Mouse (Mus musculus): ENCODE results near the gene Plk5.
"Not testable (repeated sequence)": the region's sequence is repeated elsewhere in the genome, so short reads cannot be mapped to it uniquely, and the experiment has no call there.

Plk5 gene

GRCm38 (mm10) chr10:80331636-80332524, 24.4 kb upstream of the Plk5 start:
- DNase-seq, result no peak

GRCm38 (mm10) chr10:80332525-80332989, 23.7 kb upstream of the Plk5 start:
- DNase-seq, result no peak

GRCm38 (mm10) chr10:80336263-80336662, 20.0 kb upstream of the Plk5 start:
- no peak for DNase-seq

GRCm38 (mm10) chr10:80339941-80340750, 16.1 kb upstream of the Plk5 start:
- peak; percentile 77 for DNase-seq

GRCm38 (mm10) chr10:80341026-80341425, 15.2 kb upstream of the Plk5 start:
- no peak for DNase-seq

- no peak for DNase-seq
Observed at GRCm38 (mm10) chr10:80341491-80342304, 14.6 kb upstream of the Plk5 start.

- DNase-seq, result no peak
Observed at GRCm38 (mm10) chr10:80342305-80342748, 13.9 kb upstream of the Plk5 start.

- no peak for DNase-seq
Observed at GRCm38 (mm10) chr10:80342749-80343424, 13.4 kb upstream of the Plk5 start.

GRCm38 (mm10) chr10:80343425-80343895, 12.8 kb upstream of the Plk5 start:
- no peak for DNase-seq

- DNase-seq, result no peak
Observed at GRCm38 (mm10) chr10:80344131-80344661, 12.1 kb upstream of the Plk5 start.

GRCm38 (mm10) chr10:80345122-80345521, 11.1 kb upstream of the Plk5 start:
- DNase-seq, result no peak

GRCm38 (mm10) chr10:80345929-80346328, 10.3 kb upstream of the Plk5 start:
- DNase-seq, result not testable (repeated sequence)

GRCm38 (mm10) chr10:80347514-80347967, 8.7 kb upstream of the Plk5 start:
- DNase-seq, result no peak

- DNase-seq, result no peak
Observed at GRCm38 (mm10) chr10:80348244-80348781, 7.9 kb upstream of the Plk5 start, which contains the start of gene Adamtsl5. Adamtsl5 (minus strand) TSS chr10:80348412.

- no peak for DNase-seq
Observed at GRCm38 (mm10) chr10:80348981-80349380, 7.3 kb upstream of the Plk5 start.

GRCm38 (mm10) chr10:80350292-80350691, 6.0 kb upstream of the Plk5 start:
- DNase-seq, result peak; percentile 73

GRCm38 (mm10) chr10:80351896-80352295, 4.4 kb upstream of the Plk5 start:
- DNase-seq, result no peak

- DNase-seq, result no peak
Observed at GRCm38 (mm10) chr10:80352727-80353126, 3.5 kb upstream of the Plk5 start.

- no peak for DNase-seq
Observed at GRCm38 (mm10) chr10:80355431-80355830, 828 bp upstream of the Plk5 start.

GRCm38 (mm10) chr10:80356737-80357136, 478 bp downstream of the Plk5 start:
- no peak for DNase-seq

- no peak for DNase-seq
Observed at GRCm38 (mm10) chr10:80357336-80357735, 1.1 kb downstream of the Plk5 start.

Data from right cerebral cortex, postnatal 25 days (tissue).